Mouse (Mus musculus) layer of hippocampus, adult 9-10 months (tissue): ENCODE results near the gene Htatsf1.

Experiments
- DNase-seq: peaks from one replicate; pipeline ENCODE4 v3.0.0; 2022; ENCODE audit warnings: low spot score

The Htatsf1 gene

GRCm38 (mm10) chrX:57053174-57053992, at the start of gene Htatsf1:
Gene Htatsf1 (plus strand): TSS chrX:57053583.
- peak; percentile 46 for DNase-seq

DNA sequence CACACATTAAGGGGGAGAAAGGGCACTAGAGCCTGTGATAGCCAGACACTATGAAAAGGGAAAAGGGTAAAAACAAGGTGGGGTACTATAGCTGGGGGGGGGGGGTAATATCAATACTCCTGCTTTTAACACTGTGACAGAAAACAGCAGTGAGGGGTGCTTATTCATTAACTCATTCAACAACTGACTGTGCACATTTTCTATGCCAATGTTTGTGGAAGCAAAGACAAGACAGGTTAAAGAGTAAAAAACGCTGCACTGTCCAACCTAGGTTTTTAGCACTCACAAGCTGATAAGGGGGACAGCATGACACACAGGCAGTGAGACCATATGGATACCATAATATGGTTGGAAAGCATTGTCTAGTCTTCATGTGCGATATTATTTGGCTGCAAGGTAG, 40.5 kb upstream of the Htatsf1 start:
- no peak for DNase-seq

- DNase-seq = no peak
These were observed 10.6 kb upstream of the Htatsf1 start, which contains the start of gene Brs3 for GRCm38 (mm10) chrX:57042774-57043173. Gene Brs3 (plus strand): TSS chrX:57043074.

DNA sequence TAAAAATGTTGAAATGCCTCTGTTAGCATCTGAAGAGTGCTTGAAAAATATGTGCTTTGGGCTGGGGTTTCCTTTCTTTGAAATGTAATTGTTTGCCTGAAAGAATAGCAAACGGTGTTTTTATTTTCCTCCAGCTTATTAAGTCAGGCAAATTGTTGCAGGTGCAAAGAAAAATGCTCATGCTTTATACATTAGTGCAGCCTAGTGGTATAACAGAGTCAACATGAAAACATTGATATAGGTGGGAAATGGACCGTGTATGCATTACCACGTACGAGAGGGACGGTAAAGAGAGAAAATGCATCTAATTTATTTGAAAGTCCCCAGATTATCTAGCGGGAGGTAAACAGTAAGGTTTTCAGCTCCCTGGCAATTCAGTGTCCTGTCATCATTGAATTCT, 9.5 kb upstream of the Htatsf1 start:
- no peak for DNase-seq

GRCm38 (mm10) chrX:57052848-57053173, 572 bp upstream of the Htatsf1 start:
- DNase-seq = no peak

- DNase-seq = no peak
These were observed 606 bp downstream of the Htatsf1 start for GRCm38 (mm10) chrX:57053993-57054385.

- DNase-seq = no peak
These were observed 28.1 kb downstream of the Htatsf1 start for GRCm38 (mm10) chrX:57081496-57081895.

- no peak for DNase-seq
These were observed 34.4 kb downstream of the Htatsf1 start, which contains the start of gene Vgll1 for GRCm38 (mm10) chrX:57087806-57088205. Gene Vgll1 (plus strand): TSS chrX:57088106.

DNA sequence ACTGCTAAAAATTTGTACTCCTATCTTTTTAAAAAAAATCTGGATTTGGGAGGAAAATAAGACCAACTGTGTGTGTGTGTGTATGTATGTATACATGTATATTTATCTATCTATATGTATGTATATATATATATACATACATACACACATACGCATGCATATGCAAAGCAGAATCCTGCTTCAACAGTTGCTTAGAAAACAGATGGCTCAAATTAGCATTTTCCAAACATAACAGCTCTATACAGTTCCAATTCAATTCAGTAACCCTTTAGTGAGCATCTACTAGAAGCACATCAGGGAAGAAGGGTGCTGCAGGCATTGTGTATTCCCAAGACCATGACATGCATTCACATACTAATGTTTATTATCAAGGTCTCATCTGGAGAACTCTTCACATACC, 50.0 kb downstream of the Htatsf1 start:
- no peak for DNase-seq

DNA sequence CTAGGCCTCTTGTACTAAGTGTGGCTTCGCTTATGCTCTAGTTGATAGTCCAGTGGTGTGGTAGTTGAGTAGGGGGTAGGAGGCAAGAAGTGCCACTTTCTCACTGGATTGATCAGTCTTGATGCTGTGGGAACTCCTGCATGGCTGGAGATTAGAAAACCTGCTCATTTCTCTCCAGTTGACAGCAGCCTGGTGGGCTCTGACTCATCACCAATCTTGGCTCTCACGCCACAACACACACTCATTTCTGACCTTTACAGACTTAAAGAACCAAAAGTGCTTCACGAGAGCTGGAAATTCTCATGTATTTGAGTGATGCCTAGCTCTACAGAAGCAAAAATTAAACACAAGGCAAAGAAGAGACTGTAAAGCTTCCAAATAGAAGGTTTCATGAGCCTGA, 53.6 kb downstream of the Htatsf1 start:
- DNase-seq = no peak
